Mouse (Mus musculus) c-Kit-positive CD71-positive TER-119-negative erythroid progenitor cells, embryonic 14.5 days (primary cell): ENCODE data around the gene Tenm4.

ENCODE experiments used
- DNase-seq: peaks from one replicate; pipeline ENCODE4 v3.0.0-alpha.2; 2013; ENCODE audit warnings: low read depth

The Tenm4 gene

DNA sequence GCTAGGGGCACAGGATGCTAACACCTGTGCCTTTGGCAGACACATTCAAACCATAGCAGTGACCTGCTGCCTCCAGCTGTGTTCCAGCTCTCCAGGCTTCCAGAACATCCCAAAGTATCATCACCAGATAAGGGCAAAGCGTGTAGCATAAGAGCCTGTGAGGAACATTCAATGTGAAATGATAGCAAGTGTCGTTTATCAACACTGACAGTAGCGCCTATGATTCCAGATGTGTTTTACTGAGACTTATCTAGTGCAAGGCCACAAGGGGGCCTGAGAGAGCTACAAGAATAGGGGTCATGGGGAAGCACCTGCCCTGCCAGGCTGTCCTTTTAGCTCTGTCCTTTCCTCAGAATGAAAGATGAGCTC, 607.5 kb downstream of the Tenm4 start:
- peak; percentile 54 for DNase-seq

DNA sequence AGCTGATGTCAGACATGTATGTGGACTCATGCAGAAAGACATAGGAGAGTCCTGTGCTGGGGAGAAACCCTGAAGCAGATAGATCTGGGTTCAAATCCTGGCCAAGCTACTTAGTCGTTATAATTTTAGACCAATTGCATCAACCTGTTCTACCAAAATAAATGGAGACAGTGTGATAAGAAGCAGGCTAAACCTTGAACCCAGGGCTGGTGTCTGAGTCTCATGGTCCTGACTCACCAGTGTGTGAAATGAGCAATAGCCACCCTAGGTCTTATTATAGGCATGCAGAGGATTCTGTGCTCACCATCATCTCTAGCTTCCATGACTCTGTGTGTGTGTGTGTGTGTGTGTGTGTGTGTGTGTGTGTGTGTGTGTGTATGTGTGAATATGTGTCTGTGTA, 609.5 kb downstream of the Tenm4 start:
- no peak for DNase-seq

DNA sequence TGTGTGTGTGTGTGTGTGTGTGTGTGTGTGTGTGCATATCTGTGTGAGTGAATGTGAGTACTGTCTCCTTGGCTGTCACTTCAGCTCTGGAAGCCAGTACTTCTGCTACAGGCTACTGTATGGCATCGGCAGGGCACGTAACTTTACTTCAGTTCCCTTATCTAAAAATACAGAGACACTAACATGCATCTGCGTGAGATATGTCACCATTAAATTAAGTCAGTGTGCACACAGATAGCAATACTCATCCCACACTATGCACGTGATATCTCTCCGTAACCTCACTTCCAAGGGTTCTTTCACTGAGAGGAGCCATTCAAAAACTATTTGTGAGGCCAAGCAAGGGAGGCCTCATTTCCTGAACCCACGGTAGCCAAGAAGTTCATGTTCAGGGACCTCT, 610.0 kb downstream of the Tenm4 start:
- peak; percentile 78 for DNase-seq

DNA sequence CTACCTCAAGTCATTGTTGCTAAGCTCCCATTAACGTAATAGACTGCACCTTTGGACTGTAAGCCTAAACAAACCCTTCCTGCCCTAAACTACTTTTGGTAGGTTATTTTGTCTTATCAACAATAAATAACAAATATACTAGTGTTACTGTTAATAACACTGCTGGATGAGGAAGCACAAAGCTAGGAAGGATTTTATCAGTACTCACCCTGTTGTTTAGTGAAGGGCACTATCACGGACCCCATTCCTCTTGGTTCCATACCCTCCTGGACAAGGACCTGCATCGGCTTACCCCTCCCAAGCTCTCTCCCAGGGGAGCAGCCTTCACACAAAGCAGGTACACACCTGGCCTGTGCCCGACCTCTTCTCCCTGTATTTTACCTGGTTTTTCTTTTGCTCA, 611.6 kb downstream of the Tenm4 start:
- DNase-seq = no peak

DNA sequence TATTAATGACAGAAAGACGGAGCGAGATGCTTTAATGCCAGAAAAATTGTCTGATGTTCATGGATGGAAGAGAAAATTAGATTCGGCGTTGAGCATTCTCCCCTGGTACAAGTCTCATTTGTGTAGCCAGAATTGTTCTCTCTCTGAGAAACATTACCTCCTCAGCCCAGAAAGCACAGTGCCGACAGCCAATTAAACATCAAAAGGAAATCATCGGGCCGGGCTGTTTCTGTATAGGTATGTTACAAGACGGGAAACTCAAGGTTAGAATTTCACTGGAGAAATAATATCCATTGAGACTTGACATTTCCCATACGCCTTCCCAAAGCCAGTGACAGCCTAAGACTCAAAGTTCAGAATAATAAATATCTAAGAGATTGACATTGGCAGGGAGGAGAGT, 614.8 kb downstream of the Tenm4 start:
- DNase-seq = no peak

DNA sequence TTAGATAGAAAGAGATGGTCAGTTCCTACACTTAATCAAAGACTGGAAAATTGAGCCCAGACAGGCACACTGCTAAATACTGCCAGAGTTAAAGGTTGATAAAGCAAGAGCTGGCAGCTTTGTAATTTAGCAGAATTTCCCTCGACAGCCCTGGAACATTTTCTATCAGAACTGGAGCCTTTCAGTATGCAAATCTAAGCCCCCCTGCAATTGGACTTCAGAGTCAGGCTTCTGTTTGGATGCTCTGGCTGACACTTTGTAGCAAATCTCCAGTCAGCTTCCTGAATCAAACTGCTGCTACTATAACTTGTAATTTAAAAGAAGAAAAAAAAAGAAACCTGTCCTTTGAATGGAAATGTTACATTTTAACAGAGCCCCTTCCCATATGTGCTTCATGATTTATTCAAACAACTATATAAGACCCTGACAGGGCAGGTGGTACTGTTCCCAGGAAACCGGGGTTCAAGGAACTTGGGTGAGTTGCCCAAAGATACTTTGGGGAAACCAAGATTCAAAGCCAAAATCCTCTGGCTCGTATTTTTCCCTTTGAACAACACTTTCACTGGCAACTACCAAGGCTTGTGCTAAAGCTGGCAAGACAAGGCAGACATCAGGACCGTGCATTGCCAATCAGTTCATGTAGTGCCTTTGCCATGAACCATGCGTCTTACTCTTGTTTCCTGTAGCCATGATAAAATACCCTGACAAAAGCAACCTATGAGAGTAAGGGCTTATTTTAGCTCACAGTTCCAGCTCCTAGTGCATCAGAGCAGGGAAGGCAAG, 615.4 kb downstream of the Tenm4 start:
- no peak for DNase-seq

DNA sequence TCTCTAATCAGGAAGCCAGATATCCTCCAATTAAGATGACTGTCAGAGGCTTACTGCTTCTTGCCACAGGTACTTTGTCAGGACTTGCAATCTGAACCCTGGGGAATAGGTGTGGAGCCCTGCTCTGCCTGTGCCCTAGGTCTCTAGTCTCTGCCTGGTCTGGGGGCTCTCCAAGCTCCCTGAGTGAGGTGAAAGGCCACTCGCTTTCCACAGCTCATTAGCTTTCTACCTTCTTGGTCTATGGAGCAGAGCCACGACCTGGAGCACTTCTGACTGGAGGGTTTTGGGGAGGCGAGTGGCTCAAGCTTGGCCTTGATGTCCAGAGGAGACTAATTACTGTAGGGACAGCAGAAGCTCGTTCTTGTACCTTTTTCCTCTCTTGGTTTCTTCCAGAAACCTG, 617.1 kb downstream of the Tenm4 start:
- DNase-seq = no peak

DNA sequence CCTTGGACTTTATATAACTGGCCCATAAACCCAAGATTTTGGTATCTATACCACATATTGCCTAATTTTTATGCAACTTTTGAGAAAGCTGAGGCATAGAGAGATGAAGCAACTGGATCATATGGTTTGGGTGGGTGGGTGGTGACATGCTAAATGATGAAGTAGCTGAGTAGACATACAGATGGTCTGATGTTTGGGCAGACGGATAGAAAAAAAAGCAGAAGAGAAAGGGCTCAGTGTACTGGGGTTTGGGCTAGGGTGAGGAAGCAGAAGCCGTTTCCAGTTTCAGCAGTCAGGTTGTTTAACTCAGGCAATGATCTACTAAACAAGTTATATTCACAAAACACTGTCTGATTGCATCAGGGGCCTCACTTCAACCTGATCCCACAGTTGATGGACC, 619.3 kb downstream of the Tenm4 start:
- DNase-seq = no peak

DNA sequence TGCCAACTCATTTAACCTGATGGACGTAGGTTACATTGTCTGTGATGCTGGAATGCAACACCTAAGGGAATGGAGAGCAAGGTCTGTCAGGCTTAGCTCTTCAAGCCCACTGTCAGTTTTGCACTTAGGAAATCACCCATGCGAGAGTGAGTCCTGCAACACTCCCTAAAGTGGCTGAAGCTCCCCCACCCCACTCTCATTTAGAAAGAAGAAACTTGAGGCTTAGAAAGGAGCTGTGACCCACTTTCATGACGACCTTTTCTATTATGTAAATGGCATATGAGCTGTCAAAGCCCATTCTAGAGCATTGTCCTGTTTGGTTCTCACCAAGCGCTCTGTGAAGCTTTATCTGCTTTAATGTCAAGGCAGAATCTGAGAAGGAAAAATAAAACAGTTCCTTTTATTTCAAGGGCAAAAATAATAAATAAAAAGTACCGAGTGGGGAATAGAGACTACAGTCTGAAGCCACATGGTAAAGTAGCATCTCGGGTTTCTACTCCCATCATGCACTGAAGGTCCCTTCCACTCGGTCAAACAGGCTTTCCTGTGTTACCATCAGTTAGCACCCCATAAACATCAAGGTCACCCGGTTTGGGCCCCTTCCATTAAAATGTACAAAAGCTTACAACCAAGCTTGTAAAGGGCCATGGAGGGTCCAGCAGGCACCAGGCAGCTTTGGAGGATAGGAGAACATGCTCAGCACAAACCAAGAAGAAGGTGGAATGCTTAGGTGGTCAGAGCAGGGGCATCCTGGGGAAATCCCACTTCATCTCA, 621.6 kb downstream of the Tenm4 start:
- no peak for DNase-seq

DNA sequence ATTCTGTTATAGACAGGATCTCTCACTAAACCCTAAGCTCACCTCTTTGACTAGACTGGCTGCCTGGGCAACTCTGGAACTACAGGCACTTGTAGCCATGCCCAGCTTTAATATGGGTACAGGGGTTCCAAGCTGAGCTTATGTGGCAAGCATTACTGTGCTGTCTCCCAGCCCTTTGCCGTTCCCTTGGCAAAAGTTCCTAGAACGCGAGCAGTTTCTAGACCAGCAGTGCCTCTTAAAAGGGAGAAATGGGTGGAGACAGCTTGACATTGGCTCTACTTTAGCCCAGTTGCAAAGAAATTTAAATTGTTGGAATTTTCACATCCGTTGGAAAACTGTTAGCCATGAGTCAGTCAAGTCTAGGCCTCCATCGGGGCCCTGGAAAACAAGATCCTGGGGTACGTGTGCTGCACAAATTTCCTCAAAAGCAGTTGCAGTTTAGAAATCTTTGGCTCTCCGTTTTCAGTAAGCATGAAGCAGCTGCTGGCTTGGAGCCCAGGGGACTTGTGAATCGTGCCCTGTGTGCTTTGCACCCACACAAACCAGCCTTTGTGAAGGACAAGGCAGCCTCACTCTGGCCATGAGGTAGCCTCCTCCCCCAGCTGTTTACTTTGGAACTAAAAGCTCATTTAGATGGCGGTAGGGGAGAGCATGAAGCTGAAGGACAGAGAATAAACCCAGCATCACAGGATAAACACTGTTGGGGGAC, 625.1 kb downstream of the Tenm4 start:
- no peak for DNase-seq

DNA sequence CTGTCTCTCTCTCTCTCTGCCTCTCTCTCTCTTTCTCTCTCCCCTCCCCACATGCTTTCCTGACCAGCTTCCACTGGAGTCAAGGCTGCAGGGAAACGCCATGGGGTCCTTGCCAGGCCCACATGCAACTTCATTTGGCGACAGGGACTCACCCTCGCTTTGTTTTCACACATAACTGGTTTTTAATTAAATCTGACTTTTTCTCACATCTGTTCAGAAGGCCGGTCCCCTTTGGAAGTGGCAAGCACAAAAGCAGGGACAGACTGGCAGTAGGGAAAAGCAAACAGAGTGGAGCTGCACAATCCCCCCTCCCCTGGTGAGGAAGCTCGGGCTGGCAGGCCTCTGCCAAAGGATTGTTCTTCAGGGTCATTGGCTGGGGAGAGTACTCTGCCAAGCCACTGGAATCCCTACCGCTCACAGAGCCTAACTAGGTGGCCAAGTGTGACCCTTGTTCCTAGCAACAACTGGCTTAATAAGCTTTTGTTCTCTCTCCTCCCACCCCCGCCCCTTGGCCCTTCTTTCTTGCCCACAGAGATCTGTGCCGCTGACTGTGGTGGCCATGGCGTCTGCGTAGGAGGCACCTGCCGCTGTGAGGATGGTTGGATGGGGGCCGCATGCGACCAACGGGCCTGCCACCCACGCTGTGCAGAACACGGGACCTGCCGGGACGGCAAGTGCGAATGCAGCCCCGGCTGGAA, 625.9 kb downstream of the Tenm4 start:
- no peak for DNase-seq

DNA sequence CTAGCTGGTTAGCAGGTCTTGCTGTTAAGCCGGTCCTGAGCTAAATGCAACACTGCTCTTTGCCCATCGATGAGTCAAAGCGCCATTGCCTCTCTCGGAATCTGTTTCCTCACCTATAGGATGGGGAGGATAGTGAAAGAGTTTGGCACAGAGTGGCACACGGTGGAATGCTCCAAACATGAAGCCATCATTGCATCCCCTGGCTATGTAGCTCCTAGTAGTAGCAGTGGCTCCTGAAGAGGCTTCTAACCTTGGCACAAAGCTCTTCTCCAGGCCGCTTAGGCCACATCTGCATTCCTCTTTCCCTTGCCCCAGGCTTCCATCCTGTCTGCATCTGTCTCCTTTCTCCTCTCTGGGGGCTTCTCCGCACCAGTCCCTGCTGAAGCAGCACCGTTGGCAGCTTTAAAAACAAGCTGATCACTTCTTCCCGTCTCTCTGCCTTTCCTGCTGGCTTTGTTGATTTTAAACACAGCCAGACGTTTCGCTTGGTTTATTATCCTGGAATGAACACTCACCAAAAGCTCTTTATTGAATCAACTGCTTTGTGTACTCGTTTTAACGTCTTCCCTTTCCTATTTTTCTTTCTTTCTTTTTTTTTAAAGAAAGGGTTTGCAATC, 626.8 kb downstream of the Tenm4 start:
- DNase-seq = no peak

DNA sequence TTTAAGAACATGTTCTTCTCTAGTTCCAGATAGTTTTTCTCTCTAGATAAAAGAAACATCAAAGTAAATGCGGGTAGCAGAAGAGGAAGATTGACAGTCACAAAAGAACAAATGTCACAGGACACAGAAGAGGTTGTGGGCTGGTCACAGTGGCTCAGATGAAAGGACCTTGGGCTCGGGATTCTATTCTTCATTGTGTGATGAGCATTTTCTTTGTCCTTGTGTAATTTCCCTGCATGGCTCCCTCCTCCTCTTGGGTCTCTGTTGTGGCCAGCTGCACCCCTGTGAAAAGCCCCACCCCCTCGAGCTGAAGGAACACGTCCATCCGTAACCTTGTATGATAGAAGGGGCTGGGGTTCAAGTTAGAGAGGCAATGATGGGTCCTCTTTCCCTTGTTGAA, 628.8 kb downstream of the Tenm4 start:
- DNase-seq = no peak

DNA sequence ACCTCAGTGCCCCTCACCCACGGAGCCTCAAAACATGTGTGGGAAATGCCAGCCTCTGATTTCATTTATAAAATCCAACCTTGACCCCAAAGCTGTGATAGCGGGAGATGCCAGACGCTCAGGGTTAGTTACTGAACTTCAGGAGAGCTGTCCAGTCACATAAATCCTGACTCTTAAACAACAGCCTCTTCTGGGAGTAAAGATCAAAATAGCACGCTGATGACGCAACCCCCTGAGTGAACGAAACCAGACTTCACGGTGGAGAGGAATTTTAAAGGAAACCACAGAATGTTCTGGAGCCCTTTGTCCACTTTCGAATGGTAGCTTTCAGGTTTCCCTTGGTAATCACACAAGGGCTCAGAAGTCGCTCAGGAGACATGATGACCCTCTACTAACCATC, 630.3 kb downstream of the Tenm4 start:
- no peak for DNase-seq

DNA sequence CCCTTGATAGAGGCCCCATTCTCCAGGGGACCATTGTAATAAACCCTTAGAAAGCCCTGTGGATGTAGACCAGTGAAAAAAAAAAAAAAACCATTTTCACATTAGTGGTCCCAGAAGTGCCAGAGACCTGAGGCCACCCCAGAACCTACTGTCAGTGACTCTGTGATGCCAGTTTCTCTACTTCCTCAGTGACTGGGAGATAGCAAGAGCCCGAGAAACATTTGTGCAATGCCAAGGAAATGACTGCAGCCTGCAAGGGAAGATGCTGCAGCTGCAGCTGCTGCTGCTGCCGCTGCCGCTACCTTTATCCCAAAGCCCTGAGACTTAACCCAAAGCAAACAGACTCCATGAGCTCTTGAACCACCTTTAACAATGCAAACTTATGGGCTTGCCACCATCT, 631.2 kb downstream of the Tenm4 start:
- no peak for DNase-seq

DNA sequence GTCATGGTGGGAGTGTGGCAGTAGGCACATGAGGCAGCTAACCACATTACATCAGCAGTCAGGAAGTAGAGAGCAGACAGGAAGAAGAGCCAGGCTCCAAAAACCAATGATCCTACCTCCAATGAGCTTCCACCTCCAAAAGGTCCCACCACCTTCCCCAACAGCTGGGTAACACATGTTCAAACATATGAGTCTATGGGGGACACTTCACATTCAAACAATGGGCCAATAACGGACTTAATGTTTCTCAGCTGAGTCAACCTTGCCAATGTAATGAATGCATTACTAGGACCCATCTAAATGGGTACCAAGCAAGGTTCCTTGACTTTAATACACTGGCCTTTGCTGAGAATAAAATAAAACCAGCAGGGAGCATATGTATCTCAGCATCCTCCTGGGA, 635.5 kb downstream of the Tenm4 start:
- DNase-seq = no peak

DNA sequence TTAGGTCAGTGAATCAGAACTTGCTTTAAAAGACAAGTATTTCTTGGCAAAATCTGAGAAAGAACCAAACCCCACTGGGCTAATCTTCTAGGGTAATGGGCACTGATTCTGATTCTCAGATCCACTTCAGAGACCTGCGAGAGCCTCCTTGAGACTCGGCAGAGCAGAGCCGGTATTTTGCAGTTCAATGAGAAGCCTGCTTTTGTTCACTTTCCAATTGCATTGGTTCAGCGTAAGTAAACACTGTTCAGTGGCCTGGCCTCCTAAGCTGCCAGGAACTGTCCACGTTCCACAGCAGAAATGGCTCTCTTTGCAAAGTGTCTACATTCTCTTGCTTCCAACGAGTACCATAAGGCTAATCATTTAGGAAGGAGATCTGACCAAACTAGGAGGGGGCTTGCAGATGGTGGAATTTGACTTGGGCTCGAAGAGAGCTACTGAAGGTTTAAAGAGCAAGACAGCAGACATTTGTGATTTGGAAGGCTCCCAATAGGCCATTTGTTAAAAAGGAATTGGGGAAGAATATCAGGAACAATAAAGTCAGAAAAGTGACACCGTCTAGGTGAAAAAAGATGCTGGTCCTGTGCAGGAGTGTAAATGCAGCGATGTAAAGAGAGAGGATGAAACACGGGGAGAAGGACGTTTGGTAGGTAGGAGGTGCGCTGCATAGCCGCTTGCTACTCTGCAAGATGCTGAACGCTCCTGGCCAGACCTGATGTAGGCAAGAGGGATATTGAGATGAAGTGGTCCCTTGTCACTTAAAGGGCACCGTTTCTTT, 636.4 kb downstream of the Tenm4 start:
- DNase-seq = no peak

DNA sequence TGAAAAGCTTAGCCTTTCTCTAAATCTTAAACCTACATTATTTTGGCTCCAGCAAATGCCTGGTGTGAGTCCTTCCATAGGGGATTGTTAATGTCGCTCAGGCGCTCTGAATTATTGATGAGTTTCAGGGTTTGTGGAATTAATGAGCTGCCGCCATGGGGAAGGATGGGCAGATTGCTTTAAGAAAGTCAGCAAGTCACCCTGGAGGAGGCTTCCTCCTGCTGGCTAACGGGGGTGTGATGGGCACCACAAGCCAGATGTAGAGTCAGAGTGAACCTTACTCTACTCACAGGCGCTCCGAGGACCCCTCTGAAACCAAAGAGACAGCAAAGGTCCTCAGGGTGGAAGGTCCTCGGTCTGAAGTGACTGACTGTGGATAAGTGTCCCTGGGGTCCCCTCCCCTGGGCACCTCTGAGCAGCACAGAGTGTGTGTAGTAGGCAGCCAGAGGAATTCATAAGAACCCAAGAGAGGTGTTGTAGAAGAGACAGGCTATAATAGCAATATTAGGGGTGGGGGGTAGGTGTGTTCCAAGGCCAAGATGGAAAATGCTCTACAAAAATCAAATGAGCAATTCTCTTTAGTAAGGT, 637.1 kb downstream of the Tenm4 start:
- DNase-seq = no peak

DNA sequence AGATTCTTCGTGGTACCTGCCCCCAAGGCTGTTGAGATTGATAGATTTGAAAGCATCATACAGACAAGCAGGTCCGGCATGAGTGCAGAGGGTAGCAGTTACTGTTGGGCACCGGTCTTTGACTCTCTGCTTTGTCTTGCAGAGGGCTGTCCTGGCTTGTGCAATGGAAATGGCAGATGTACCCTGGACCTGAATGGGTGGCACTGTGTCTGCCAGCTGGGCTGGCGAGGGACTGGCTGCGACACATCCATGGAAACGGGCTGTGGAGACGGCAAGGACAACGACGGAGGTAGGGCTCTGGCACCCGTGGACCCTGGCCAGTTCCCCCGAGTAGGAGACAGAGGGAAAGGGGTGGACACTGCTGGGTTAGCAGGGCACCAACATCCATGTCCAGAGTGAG, 640.6 kb downstream of the Tenm4 start:
- DNase-seq = no peak

DNA sequence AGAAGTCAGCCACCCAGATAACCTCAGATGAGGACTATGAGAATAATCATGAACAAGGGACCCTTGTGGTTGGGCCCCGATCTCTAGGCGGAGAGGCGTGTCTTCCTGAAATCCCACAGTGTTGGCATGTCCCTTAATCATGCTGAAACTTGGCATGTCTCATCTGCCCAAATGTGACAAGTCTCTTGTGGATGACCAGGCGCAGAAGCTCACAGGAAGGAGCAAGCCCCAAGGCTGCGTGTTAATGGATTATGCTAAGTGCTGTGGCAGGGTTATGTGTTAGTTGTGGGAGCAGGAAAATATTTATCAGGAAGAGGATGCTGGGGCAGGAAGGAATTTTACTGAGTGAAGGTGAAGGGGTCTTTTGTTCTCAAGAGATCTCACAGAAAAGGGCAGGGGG, 642.0 kb downstream of the Tenm4 start:
- DNase-seq = no peak
